Mouse (Mus musculus) cerebellum, adult (tissue): ENCODE measurements around the gene Spen.
"Not testable (repeated sequence)": the region's sequence is repeated elsewhere in the genome, so short reads cannot be mapped to it uniquely, and the experiment has no call there.

Source experiments
- ATAC-seq: cut with Nextera tagmentation; 2 replicates; pipeline ENCODE4 v1.9.2; 2017; ENCODE audit warnings: mild to moderate bottlenecking, moderate library complexity, mixed read lengths; ENCODE audit not compliant: insufficient number of reproducible peaks, low FRiP score, low TSS enrichment

Spen gene

GRCm38 (mm10) chr4:141561331-141561919 is 23.0 kb upstream of the Spen start:
- not testable (repeated sequence) for ATAC-seq

- ATAC-seq: 0 out of 2 replicates have a peak, but pooled peaks have one; percentile 46
These were observed 21.5 kb upstream of the Spen start for GRCm38 (mm10) chr4:141559898-141560263.

GRCm38 (mm10) chr4:141559131-141559897 is 20.9 kb upstream of the Spen start:
- peak; percentile 66; the same call in 1 of the 2 replicates for ATAC-seq

GRCm38 (mm10) chr4:141558658-141559057 is 20.3 kb upstream of the Spen start:
- ATAC-seq: no peak

GRCm38 (mm10) chr4:141556163-141556562 is 17.8 kb upstream of the Spen start:
- not testable (repeated sequence) for ATAC-seq

GRCm38 (mm10) chr4:141554255-141554865 is 16.0 kb upstream of the Spen start:
- not testable (repeated sequence) for ATAC-seq

GRCm38 (mm10) chr4:141552484-141552883 is 14.1 kb upstream of the Spen start:
- ATAC-seq: no peak

GRCm38 (mm10) chr4:141547299-141547698 is 8.9 kb upstream of the Spen start:
- no peak for ATAC-seq

- ATAC-seq: peak; percentile 74
These were observed 8.2 kb upstream of the Spen start for GRCm38 (mm10) chr4:141546334-141547200.

GRCm38 (mm10) chr4:141545743-141546333 is 7.4 kb upstream of the Spen start:
- ATAC-seq: peak; percentile 85

GRCm38 (mm10) chr4:141545071-141545742 is 6.8 kb upstream of the Spen start:
- peak; percentile 47 for ATAC-seq

GRCm38 (mm10) chr4:141544536-141544935 is 6.1 kb upstream of the Spen start:
- no peak for ATAC-seq

- no peak for ATAC-seq
These were observed 5.2 kb upstream of the Spen start for GRCm38 (mm10) chr4:141543593-141543992.

GRCm38 (mm10) chr4:141541851-141542250 is 3.5 kb upstream of the Spen start:
- no peak for ATAC-seq

- ATAC-seq: no peak
These were observed 2.4 kb upstream of the Spen start for GRCm38 (mm10) chr4:141540844-141541243.

- ATAC-seq: no peak
These were observed 893 bp upstream of the Spen start for GRCm38 (mm10) chr4:141539213-141539767.

- peak; percentile 32 for ATAC-seq
These were observed 540 bp downstream of the Spen start for GRCm38 (mm10) chr4:141537706-141538407.

- ATAC-seq: no peak
These were observed 1.2 kb downstream of the Spen start for GRCm38 (mm10) chr4:141537226-141537610.
